Mouse (Mus musculus): Measurements from ENCODE around the gene Dph7.
"Not testable (repeated sequence)": the region's sequence is repeated elsewhere in the genome, so short reads cannot be mapped to it uniquely, and the experiment has no call there.

DNA sequence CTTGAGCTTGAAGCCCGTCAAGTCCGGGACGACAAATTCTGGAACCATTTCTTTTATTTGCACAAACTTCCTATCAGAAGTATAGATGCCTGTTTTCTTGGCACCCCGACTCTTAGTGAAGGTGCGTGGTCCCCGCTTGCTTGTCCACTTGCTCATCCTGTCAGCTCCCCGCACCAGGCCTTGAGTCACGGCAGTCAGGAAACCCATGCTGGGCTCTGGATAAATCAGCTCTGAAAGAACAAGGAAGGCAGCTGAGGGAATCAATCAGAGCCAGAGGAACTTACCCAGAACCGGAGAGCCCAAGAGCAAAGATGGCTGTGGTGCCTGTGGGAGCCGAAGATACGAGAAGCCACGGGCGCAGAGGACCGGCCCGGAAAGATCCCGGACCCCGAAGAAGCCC lies 12.3 kb downstream of the Dph7 start:
- not testable (repeated sequence) for TF ChIP-seq POLR2A, CTCF (IDR thresholded peaks at IDR 0.05; ENCODE audit: insufficient read depth, low read depth, low read length)
